Mouse (Mus musculus) cortical plate, adult 2 months (tissue): ENCODE measurements around the gene Traf3ip2.

Experiments
- CTCF ChIP-seq: fragments of 200-500 bp; IDR thresholded peaks from 2 replicates; pipeline ENCODE4 v1.5.1; 2011; ENCODE audit warnings: mild to moderate bottlenecking, control low read depth, low read length; ENCODE audit not compliant: insufficient read depth; ENCODE audit errors: extremely low read depth
- POLR2A ChIP-seq: fragments of 200-500 bp; IDR thresholded peaks from 2 replicates; pipeline ENCODE4 v1.6.1; 2011; ENCODE audit warnings: mild to moderate bottlenecking, low read length, control low read depth; ENCODE audit not compliant: insufficient read depth; ENCODE audit errors: extremely low read depth

DNA sequence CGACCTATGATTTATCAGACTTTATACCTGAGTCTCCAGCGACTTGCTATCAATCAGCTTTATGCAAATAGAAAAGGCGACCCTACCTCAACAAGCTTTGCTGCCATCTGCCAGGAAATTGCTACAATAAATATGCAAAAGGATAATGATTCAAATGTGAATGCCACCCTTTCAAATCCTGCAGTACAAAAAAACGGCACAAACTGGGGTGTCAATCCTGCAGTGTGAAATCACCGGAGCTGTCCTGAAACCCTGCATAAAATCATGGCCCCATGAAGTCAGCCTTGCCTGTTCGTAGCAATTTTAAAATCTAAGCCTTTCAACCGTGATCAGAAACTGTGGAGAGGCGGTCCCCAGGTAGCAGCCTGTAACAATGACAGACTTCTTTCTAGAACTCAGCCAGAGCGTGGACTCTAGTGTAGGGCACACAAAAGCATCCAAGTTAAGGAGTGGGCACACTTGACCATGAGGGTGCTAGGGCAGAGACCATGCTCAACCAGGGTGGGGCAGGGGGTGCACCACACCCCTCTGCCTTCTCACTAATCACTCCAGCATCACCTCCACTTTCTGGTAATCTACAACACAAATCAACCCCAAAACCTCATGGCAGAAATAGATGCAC, 40.6 kb upstream of the Traf3ip2 start:
- TF ChIP-seq POLR2A = no peak
- TF ChIP-seq CTCF = no peak
